Mouse (Mus musculus): ENCODE data around the gene Gm8909. TPM values are rescaled to one million over a fixed set of nuclear protein-coding genes. Genes with fewer than 3 reads are reported as not detected.
"Not testable (repeated sequence)": the region's sequence is repeated elsewhere in the genome, so short reads cannot be mapped to it uniquely, and the experiment has no call there.

Gene Gm8909
- polyA plus RNA-seq, 1 experiment from 2014 or later, result 0.45 TPM

DNA sequence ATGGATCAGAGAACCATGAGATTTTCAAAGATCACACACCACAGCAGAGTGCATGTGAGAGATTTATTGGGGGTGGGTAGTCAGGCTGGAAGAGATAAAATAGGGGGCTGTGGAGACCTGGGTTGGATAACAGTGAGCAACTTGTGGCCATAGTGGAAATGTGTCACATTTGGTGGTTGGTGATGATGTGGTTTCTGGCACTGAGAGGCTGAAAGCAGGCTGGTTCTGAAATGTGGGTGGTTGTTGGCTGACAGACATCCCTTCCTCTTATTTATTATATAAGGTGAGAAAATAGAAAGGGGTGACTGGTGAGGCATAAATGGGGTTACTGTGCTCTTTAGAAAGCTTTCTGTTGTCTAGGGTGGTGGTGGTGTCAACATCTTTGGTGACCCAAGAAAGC is 1.4 kb upstream of the Gm8909 start:
- no peak overlapping the region for H3K9ac ChIP-seq (ENCODE audit: low read length)
- no peak for ATAC-seq (ENCODE audit: insufficient read depth, low FRiP score)
- H3K4me3 ChIP-seq (replicated peaks; ENCODE audit: low read length), result no peak overlapping the region
- H3K9me3 ChIP-seq (replicated peaks; ENCODE audit: control insufficient read depth, low read length), result no peaks in the 10 kb centered on the region
- H3K4me1 ChIP-seq (ENCODE audit: control insufficient read depth, insufficient read depth, low read length), result no peaks in the 10 kb centered on the region
- H3K36me3 ChIP-seq (ENCODE audit: control insufficient read depth, insufficient read depth, low read length), result no peaks in the 10 kb centered on the region
- no peak overlapping the region for H3K27ac ChIP-seq (ENCODE audit: low read length)
- no peak overlapping the region for H3K4me2 ChIP-seq (ENCODE audit: low read depth, low read length)
- H3K27me3 ChIP-seq (ENCODE audit: control insufficient read depth, insufficient read depth, low read length), result peaks cover 30% of the 10 kb centered on the region

DNA sequence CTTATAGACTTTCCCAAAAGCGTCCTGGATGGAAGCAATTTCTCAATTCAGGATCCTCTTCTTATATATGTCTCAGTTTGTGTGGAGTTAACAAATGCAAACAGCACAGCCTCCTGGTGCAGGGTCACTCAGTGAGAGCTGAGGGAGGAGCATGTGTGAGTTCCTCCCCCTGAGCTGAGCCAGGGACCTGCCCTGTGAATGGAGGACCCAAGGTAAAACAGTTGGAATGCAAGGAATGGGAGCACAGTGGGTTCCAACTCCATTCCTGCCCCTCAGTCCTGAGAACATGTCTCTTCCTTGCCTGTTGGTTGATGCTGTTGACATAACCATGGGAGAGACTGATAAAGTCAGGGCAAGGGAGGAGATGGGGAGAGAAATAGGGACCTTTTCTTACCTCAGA is 757 bp upstream of the Gm8909 start:
- peaks cover 30% of the 10 kb centered on the region for H3K27me3 ChIP-seq (ENCODE audit: control insufficient read depth, insufficient read depth, low read length)
- H3K9me3 ChIP-seq (replicated peaks; ENCODE audit: control insufficient read depth, low read length); H3K36me3 ChIP-seq (ENCODE audit: control insufficient read depth, insufficient read depth, low read length); H3K4me1 ChIP-seq (ENCODE audit: control insufficient read depth, insufficient read depth, low read length); H3K4me3 ChIP-seq (replicated peaks; ENCODE audit: low read length); H3K27ac ChIP-seq (ENCODE audit: low read length); H3K4me2 ChIP-seq (ENCODE audit: low read depth, low read length); H3K9ac ChIP-seq (ENCODE audit: low read length); ATAC-seq (ENCODE audit: insufficient read depth, low FRiP score): not testable (repeated sequence)
- no CpG with 5 or more reads among the region's 1 CpGs for WGBS

DNA sequence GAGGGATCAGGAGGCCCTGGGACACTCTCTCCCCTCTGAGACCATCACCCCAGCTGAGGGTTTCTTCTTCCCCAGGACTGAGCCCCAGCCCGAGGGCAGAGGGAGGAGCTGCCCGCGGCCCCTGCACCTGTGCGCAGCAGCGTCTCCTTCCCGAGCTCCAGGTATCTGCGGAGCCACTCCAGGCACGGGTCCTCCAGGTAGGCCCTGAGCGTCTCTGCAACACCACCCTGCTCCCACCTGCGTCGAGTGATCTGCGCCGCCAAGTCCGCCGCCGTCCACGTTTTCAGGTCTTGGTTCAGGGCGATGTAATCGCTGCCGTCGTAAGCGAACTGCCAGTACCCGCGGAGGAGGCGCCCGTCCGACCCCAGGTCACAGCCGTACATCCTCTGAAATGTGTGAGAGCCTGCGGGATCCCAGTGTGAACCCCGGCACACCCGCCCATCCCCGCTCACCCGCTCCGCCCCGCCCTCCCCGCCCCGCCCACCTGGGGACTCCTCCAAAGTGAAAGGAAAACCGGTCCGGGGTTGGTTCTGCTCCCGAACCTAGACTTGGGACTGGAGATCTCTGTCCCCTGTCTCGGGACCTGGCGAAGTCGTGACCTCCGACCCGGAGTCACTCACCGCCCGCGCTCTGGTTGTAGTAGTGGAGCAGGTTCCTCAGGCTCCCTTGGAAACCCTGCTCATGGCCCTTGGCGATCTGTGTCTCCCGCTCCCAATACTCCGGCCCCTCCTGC is 865 bp downstream of the Gm8909 start:
- H3K36me3 ChIP-seq (ENCODE audit: control insufficient read depth, insufficient read depth, low read length), result no peaks in the 10 kb centered on the region
- WGBS, result 1% methylated on average over 51 of the region's 51 CpGs
- H3K4me3 ChIP-seq (replicated peaks; ENCODE audit: low read length), result peak overlapping the region; percentile 51
- H3K4me1 ChIP-seq (ENCODE audit: control insufficient read depth, insufficient read depth, low read length), result no peaks in the 10 kb centered on the region
- peak overlapping the region; percentile 63 for H3K4me2 ChIP-seq (ENCODE audit: low read depth, low read length)
- no peak overlapping the region for H3K27ac ChIP-seq (ENCODE audit: low read length)
- H3K27me3 ChIP-seq (ENCODE audit: control insufficient read depth, insufficient read depth, low read length), result peaks cover 34% of the 10 kb centered on the region
- H3K9ac ChIP-seq (ENCODE audit: low read length), result peak overlapping the region; percentile 50; the same call in 1 of the 2 replicates
- 0 out of 2 replicates have a peak, but pooled peaks have one; percentile 47 for ATAC-seq (ENCODE audit: insufficient read depth, low FRiP score)
- H3K9me3 ChIP-seq (replicated peaks; ENCODE audit: control insufficient read depth, low read length), result no peaks in the 10 kb centered on the region

DNA sequence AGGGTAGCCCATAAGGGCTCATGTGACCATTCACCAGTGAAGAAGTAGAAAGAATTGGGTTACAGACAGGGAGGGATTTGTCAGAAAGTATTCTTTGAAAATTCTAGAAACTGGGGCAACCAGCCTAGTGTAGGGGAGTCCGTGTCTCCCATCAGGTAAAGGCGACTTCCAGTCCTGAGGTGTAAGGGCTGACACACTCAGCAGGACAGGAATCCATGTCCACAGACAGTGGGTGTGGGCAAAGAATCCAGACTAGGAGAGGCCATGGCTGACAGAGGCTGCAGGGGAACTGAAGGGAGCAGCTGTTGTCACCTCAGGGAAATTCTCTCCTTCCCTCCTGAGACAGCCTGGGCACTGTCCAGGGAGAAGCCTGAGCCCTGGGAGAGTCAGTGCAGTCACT is 1.4 kb downstream of the Gm8909 start:
- not testable (repeated sequence) for H3K4me2 ChIP-seq (ENCODE audit: low read depth, low read length); H3K36me3 ChIP-seq (ENCODE audit: control insufficient read depth, insufficient read depth, low read length); ATAC-seq (ENCODE audit: insufficient read depth, low FRiP score); H3K4me3 ChIP-seq (replicated peaks; ENCODE audit: low read length); H3K4me1 ChIP-seq (ENCODE audit: control insufficient read depth, insufficient read depth, low read length); H3K9me3 ChIP-seq (replicated peaks; ENCODE audit: control insufficient read depth, low read length); H3K9ac ChIP-seq (ENCODE audit: low read length); H3K27ac ChIP-seq (ENCODE audit: low read length)
- WGBS, result 21% methylated on average over 2 of the region's 2 CpGs
- peaks cover 39% of the 10 kb centered on the region for H3K27me3 ChIP-seq (ENCODE audit: control insufficient read depth, insufficient read depth, low read length)

DNA sequence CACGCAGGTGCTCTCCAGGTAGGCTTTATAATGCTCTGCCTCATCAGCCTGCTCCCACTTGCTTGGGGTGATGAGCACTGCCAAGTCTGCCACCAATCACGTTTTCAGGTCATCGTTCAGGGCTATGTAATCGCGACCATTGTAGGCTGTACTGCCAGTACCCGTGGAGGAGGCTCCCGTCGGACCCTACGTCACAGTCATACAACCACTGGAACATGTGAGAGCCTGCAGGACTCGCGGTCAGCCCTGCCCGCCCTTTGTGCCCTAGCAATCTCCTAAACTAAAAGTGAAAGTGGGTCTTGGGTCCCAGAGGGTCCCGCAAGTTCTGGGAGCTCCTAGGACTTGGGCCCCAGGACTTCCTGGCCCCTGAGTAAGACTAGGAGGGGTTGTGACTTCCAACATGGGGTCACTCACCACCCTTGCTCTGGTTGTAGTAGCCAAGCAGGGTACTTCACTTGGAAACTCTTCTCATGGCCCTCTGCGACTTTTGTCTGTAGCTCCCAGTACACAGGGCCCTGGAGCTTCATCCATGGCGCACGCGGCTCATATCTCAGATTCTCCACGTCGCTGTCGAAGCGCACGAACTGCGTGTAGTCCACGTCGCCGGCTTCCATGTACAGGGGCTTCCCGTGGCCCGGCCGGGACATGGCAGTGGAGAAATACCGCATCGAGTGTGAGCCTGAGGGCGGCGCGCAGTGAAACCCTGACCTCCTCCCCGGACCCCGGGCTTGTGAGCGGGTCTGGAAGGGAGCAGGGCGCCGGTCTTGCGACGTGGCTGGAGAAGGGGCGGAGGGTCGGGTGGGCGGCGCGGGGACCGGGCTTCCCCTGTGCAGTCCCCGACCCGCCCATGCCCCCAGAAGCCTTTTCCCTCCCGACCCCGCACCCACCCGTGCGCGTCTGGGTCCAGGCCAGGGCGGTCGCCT is 6.9 kb downstream of the Gm8909 start:
- 3% methylated on average over 56 of the region's 56 CpGs for WGBS
- Histone ChIP-seq H3K9me3 (replicated peaks; ENCODE audit: control insufficient read depth, low read length) (no peaks in the 10 kb centered on the region), H3K27ac (ENCODE audit: low read length) (no peak overlapping the region), H3K4me3 (replicated peaks; ENCODE audit: low read length) (peak overlapping the region; percentile 31), H3K4me1 (ENCODE audit: control insufficient read depth, insufficient read depth, low read length) (no peaks in the 10 kb centered on the region), H3K36me3 (ENCODE audit: control insufficient read depth, insufficient read depth, low read length) (no peaks in the 10 kb centered on the region), H3K27me3 (ENCODE audit: control insufficient read depth, insufficient read depth, low read length) (peaks cover 26% of the 10 kb centered on the region), H3K4me2 (ENCODE audit: low read depth, low read length) (peak overlapping the region; percentile 51), H3K9ac (ENCODE audit: low read length) (peak overlapping the region; percentile 43; the same call in 1 of the 2 replicates)
- ATAC-seq (ENCODE audit: insufficient read depth, low FRiP score), result peak; percentile 25; the same call in 1 of the 2 replicates

DNA sequence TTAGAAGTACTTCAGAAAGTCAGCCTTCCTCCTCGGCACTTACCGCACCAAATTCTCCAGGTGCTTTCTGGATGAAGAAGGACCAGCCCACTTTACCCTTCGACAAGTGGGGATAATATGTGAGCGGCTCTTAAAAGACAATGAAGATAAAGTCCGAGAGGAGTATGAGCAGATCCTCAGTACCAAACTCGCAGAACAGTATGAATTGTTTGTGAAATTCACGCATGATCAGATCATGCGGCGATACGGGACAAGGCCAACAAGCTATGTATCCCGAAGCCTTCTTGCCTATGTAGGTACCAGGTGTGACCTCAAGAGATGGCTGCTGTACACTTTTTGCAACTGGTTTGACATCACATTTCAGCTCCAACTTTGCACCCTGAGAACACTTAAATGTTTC is 10.1 kb downstream of the Gm8909 start:
- not testable (repeated sequence) for ATAC-seq (ENCODE audit: insufficient read depth, low FRiP score); H3K27ac ChIP-seq (ENCODE audit: low read length); H3K9me3 ChIP-seq (replicated peaks; ENCODE audit: control insufficient read depth, low read length); H3K4me1 ChIP-seq (ENCODE audit: control insufficient read depth, insufficient read depth, low read length); H3K36me3 ChIP-seq (ENCODE audit: control insufficient read depth, insufficient read depth, low read length); H3K9ac ChIP-seq (ENCODE audit: low read length)
- Histone ChIP-seq H3K4me2 (ENCODE audit: low read depth, low read length) (peak overlapping the region; percentile 47), H3K4me3 (replicated peaks; ENCODE audit: low read length) (peak overlapping the region; percentile 39), H3K27me3 (ENCODE audit: control insufficient read depth, insufficient read depth, low read length) (peaks cover 29% of the 10 kb centered on the region)
- 14% methylated on average over 11 of the region's 11 CpGs for WGBS

DNA sequence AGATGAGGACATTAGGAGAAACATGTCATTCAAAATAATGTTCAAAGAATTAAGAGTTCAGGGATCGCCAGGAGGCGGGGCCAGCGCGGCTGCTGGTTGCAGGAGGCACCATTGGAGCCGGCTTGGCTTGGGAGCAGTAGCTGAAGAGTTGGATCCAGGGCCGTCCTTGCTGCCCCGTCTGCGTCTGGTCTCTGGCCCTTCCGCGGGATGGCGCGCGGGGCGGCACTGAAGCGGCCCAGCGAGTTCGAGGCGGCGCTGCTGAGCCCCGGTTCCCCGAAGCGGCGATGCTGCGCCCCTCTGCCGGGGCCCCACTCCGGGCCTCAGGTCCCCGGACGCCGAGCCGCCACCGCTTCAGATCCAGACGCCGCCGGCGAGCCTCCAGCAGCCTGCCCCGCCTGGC is 10.6 kb downstream of the Gm8909 start:
- Histone ChIP-seq H3K4me2 (ENCODE audit: low read depth, low read length) (peak overlapping the region; percentile 47), H3K4me3 (replicated peaks; ENCODE audit: low read length) (peak overlapping the region; percentile 39), H3K27me3 (ENCODE audit: control insufficient read depth, insufficient read depth, low read length) (peaks cover 28% of the 10 kb centered on the region), H3K9ac (ENCODE audit: low read length) (peak overlapping the region; percentile 55)
- H3K9me3 ChIP-seq (replicated peaks; ENCODE audit: control insufficient read depth, low read length); H3K36me3 ChIP-seq (ENCODE audit: control insufficient read depth, insufficient read depth, low read length); H3K27ac ChIP-seq (ENCODE audit: low read length); ATAC-seq (ENCODE audit: insufficient read depth, low FRiP score); H3K4me1 ChIP-seq (ENCODE audit: control insufficient read depth, insufficient read depth, low read length): not testable (repeated sequence)
- WGBS, result under 1% methylated on average over 36 of the region's 36 CpGs

DNA sequence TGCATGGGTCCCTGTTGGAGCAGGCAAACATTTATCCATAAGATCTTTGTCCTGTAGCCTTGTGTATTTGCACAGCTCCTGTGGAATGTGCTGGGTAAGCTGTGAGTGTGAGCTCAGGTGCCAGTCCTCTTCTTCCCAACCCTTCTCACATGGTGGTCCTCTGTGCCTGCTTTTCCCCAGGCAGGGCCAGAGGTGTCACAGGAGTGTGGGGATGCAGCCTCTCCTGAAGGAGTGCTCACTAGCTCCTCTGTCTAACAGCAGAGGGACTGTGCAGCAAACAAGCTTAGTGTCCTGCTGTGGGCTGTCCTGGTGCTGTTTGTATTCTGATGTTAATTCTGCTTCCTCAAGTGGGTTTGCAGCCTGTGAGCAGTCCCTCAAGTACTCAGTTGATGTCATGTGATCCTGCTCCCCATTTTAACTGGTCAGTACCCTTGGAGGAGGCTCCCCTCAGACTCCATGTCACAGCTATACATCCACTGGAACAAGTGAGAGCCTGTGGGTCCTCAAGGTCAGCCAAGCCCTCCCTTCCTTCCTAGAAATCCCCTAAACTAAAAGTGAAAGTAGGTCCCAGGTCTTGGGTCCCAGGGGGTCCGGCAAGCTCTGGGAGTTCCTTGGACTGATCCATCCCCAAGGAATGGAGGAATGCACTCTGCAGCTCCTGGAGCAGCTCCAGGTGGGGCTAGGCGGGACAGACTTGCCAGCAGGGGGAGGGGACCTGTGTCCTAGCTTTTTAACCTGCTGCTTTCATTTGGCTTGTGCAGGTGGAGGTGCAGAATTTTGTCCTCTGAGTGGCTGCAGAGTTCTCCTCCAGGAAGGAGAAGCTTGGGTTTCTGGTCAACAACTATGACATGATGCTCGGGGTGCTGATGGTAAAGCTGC is 13.8 kb downstream of the Gm8909 start:
- no peak for ATAC-seq (ENCODE audit: insufficient read depth, low FRiP score)
- H3K9me3 ChIP-seq (replicated peaks; ENCODE audit: control insufficient read depth, low read length), result no peaks in the 10 kb centered on the region
- 18% methylated on average over 3 of the region's 3 CpGs for WGBS
- H3K4me1 ChIP-seq (ENCODE audit: control insufficient read depth, insufficient read depth, low read length), result no peaks in the 10 kb centered on the region
- H3K27ac ChIP-seq (ENCODE audit: low read length), result no peak overlapping the region
- no peak overlapping the region for H3K9ac ChIP-seq (ENCODE audit: low read length)
- no peak overlapping the region for H3K4me3 ChIP-seq (replicated peaks; ENCODE audit: low read length)
- no peaks in the 10 kb centered on the region for H3K36me3 ChIP-seq (ENCODE audit: control insufficient read depth, insufficient read depth, low read length)
- H3K27me3 ChIP-seq (ENCODE audit: control insufficient read depth, insufficient read depth, low read length), result peaks cover 8% of the 10 kb centered on the region; the same call in 1 of the 2 replicates
- H3K4me2 ChIP-seq (ENCODE audit: low read depth, low read length), result no peak overlapping the region

Measured in stomach, embryonic 16.5 days (tissue).